Mouse (Mus musculus): ENCODE results near the gene Fam184a. TPM values are rescaled to one million over a fixed set of nuclear protein-coding genes. Genes with fewer than 3 reads are reported as not detected.
"Not testable (repeated sequence)": the region's sequence is repeated elsewhere in the genome, so short reads cannot be mapped to it uniquely, and the experiment has no call there.

Fam184a gene
- polyA plus RNA-seq, 1 experiment = not detected

DNA sequence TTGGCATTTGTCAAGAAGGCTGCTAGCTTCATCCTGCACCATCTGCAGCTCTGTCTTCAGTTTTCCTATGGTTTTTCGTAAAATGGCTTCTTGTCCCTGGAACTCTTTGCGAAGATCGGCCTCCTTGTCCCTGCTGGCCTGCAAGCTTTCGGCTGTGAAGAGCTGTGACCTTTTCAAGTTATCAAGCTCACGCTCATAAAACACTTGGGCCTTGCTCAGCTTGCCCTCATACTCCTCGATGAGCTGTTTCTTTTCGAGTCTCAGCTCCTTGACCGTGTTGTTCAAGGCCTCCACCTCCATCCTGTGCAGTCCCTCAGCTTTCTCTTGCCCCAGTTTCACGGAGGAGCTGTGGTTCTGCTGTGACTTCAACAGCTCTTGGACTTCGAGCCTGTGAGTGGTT is 52.4 kb downstream of the Fam184a start:
- Histone ChIP-seq H3K4me1 (ENCODE audit: control insufficient read depth, insufficient read depth, low read length) (no peaks in the 10 kb centered on the region), H3K27ac (ENCODE audit: insufficient read depth, low read depth, low read length) (no peak overlapping the region), H3K4me3 (ENCODE audit: insufficient read depth, low read length) (no peak overlapping the region)
- TF ChIP-seq POLR2A (IDR thresholded peaks at IDR 0.05; ENCODE audit: borderline replicate concordance, low read depth, low read length) = no peak
- TF ChIP-seq CTCF (IDR thresholded peaks at IDR 0.05; ENCODE audit: low read depth, low read length) = no peak

DNA sequence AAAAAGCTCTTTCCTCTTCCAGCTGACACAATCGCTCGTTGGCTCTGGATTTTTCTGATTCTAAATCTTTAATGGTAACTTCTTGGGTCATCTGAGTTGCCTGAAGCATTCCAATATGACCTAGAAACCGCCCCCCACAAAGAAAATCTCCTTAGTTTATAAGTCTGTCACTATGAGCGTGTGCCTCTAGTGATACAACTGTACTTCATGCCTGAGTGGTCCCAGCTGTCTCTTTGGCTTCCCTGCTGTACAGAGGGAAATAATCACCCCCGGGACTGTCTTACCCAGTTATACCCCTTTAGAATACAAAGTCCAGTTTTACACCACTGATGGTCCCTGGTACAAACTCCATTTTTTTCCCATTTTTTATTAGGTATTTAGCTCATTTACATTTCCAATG is 56.2 kb downstream of the Fam184a start:
- no peak overlapping the region for H3K4me3 ChIP-seq (ENCODE audit: insufficient read depth, low read length)
- H3K27ac ChIP-seq (ENCODE audit: insufficient read depth, low read depth, low read length) = no peak overlapping the region
- TF ChIP-seq CTCF (IDR thresholded peaks at IDR 0.05; ENCODE audit: low read depth, low read length) = no peak
- no peak for TF ChIP-seq POLR2A (IDR thresholded peaks at IDR 0.05; ENCODE audit: borderline replicate concordance, low read depth, low read length)
- H3K4me1 ChIP-seq (ENCODE audit: control insufficient read depth, insufficient read depth, low read length) = no peaks in the 10 kb centered on the region

DNA sequence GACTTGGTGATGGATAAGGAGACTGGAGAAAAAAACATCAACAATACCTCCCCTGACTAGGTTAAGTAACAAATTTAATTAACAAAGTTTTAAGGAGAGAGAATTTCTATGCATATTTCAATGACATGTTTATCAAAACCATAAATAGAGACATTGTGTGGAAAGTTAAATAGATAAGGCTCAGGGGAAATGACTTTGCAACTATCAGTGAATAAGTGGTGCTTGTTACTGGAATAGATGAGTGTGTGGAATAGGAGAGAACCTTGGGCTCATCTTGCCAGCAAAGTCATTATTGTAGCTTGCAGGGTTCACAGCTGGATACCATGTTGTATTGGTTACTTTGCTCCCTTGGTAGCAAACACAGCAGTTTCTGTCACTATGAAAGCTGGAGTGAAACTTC is 59.7 kb downstream of the Fam184a start:
- no peak for TF ChIP-seq CTCF (IDR thresholded peaks at IDR 0.05; ENCODE audit: low read depth, low read length)
- no peak for TF ChIP-seq POLR2A (IDR thresholded peaks at IDR 0.05; ENCODE audit: borderline replicate concordance, low read depth, low read length)
- H3K4me1 ChIP-seq (ENCODE audit: control insufficient read depth, insufficient read depth, low read length) = no peaks in the 10 kb centered on the region
- no peak overlapping the region for H3K4me3 ChIP-seq (ENCODE audit: insufficient read depth, low read length)
- no peak overlapping the region for H3K27ac ChIP-seq (ENCODE audit: insufficient read depth, low read depth, low read length)

DNA sequence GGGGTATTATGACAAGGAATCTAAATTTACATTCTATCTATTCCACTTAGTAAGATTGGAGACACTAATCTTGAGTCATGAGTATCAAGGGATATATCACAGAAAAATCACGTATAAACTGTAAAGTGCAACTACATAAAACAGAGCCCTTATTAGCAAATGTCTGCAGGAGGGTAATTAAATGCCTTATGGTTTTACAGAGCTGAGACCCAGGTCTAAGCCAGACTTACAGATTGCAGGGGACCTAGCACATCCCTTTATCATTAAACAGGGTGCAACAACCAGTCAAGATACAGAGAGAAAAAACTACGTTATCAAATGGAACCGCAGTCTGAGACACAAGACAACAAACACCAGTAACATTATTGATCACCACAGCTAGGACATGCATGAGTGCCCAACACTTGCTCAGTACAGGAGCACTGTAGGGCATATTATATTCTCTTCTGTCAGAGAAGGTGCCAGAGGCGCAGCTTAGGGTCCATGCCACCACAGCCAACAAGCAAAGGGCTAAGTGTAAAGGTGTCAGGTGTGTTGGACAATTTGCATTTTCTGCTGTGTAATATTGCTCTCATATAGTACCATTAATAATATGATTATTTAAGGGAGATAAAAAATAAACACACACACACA is 61.9 kb downstream of the Fam184a start:
- no peak for TF ChIP-seq POLR2A (IDR thresholded peaks at IDR 0.05; ENCODE audit: borderline replicate concordance, low read depth, low read length)
- TF ChIP-seq CTCF (IDR thresholded peaks at IDR 0.05; ENCODE audit: low read depth, low read length) = no peak
- no peaks in the 10 kb centered on the region for H3K4me1 ChIP-seq (ENCODE audit: control insufficient read depth, insufficient read depth, low read length)

DNA sequence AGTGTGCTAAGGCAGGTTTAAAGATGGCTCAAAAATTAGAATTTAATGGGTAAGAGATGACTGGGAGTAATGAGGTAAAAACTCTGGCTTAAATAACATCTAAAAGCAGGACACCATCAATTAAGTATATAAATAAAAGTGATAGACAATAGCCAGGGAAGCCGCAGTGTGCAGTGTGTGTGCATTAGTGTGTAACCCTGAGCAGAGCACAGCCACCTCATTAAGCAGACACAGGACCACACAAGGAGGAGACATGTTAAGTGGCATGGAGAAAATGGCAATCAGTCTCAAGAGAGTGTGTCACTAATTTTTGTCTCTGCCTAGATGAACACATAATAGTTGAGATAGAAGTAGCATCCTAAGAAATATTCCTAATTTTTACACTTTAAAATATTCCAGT is 62.4 kb downstream of the Fam184a start:
- no peak for TF ChIP-seq CTCF (IDR thresholded peaks at IDR 0.05; ENCODE audit: low read depth, low read length)
- TF ChIP-seq POLR2A (IDR thresholded peaks at IDR 0.05; ENCODE audit: borderline replicate concordance, low read depth, low read length) = no peak
- H3K27ac ChIP-seq (ENCODE audit: insufficient read depth, low read depth, low read length) = no peak overlapping the region
- no peaks in the 10 kb centered on the region for H3K4me1 ChIP-seq (ENCODE audit: control insufficient read depth, insufficient read depth, low read length)
- no peak overlapping the region for H3K4me3 ChIP-seq (ENCODE audit: insufficient read depth, low read length)

More for the DNA sequence above, 61.9 kb downstream of the Fam184a start:
- no peak overlapping the region for H3K27ac ChIP-seq (ENCODE audit: insufficient read depth, low read depth, low read length)
- H3K4me3 ChIP-seq (ENCODE audit: insufficient read depth, low read length) = no peak overlapping the region

DNA sequence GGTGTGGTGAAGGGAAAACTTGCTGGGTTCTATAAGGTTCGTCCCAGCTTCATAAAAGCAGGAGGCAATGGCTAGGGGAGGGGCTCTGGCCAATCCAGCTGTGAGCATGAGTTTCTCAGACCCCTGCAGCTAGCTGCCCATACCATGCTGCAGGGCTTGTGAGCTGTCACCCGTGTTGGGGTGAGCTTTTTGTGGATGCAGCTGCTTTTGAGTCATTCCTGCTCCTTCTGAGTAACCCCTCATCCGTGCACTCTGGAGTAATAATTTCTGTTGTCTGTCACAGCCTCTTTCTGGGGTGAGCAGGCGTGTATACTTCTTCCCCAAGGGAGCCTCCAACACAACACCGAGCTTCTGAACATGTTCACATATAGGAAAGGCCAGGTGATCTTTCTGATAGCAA is 63.0 kb downstream of the Fam184a start:
- Histone ChIP-seq H3K4me1 (ENCODE audit: control insufficient read depth, insufficient read depth, low read length) (no peaks in the 10 kb centered on the region), H3K27ac (ENCODE audit: insufficient read depth, low read depth, low read length) (no peak overlapping the region)
- TF ChIP-seq POLR2A (IDR thresholded peaks at IDR 0.05; ENCODE audit: borderline replicate concordance, low read depth, low read length) (no peak), CTCF (IDR thresholded peaks at IDR 0.05; ENCODE audit: low read depth, low read length) (no peak)

DNA sequence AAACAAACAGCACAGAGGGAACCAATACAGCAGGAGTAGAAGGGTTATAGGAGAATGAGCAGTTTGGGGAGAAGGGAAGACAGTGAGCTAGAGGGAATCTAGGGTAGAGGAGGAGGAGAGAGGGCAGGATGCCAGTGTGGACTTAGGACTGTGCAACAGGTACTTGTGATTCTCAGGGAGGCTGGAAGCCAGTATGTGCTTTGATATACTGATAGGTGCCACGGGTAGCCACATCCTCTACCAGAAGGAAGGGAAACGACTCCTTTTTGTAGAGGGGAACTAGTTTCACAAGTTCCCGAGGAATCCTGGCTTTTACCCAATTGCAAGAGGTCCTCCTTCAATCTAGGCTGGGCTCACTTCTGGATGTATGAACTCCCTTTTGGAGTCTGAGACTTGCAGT is 65.1 kb downstream of the Fam184a start:
- Histone ChIP-seq H3K27ac (ENCODE audit: insufficient read depth, low read depth, low read length) (no peak overlapping the region), H3K4me3 (ENCODE audit: insufficient read depth, low read length) (no peak overlapping the region), H3K4me1 (ENCODE audit: control insufficient read depth, insufficient read depth, low read length) (no peaks in the 10 kb centered on the region)
- TF ChIP-seq CTCF (IDR thresholded peaks at IDR 0.05; ENCODE audit: low read depth, low read length) (no peak), POLR2A (IDR thresholded peaks at IDR 0.05; ENCODE audit: borderline replicate concordance, low read depth, low read length) (no peak)

More for the DNA sequence above, 63.0 kb downstream of the Fam184a start:
- H3K4me3 ChIP-seq (ENCODE audit: insufficient read depth, low read length) = no peak overlapping the region

DNA sequence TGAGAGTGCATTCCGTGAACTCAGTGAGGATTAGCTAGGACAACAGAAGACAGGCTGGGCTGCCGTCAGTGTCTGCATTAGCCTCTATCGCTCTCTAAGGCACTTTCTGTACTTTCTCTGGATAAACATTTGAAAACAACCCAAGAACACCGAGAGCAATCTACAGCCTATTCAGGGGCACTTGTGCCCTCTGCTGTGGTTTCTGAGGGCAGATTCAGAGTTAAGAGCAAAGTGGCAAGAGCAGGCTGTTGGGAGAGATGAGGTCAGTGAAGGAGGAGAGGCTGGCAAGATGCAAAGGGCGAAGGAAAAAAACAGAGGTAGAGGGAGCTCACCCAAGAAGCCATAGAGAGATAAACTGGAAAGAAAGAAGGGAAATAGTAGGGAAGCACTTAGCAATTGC is 67.7 kb downstream of the Fam184a start:
- TF ChIP-seq POLR2A (IDR thresholded peaks at IDR 0.05; ENCODE audit: borderline replicate concordance, low read depth, low read length) = no peak
- TF ChIP-seq CTCF (IDR thresholded peaks at IDR 0.05; ENCODE audit: low read depth, low read length) = no peak
- no peak overlapping the region for H3K27ac ChIP-seq (ENCODE audit: insufficient read depth, low read depth, low read length)
- H3K4me1 ChIP-seq (ENCODE audit: control insufficient read depth, insufficient read depth, low read length) = no peaks in the 10 kb centered on the region
- no peak overlapping the region for H3K4me3 ChIP-seq (ENCODE audit: insufficient read depth, low read length)

DNA sequence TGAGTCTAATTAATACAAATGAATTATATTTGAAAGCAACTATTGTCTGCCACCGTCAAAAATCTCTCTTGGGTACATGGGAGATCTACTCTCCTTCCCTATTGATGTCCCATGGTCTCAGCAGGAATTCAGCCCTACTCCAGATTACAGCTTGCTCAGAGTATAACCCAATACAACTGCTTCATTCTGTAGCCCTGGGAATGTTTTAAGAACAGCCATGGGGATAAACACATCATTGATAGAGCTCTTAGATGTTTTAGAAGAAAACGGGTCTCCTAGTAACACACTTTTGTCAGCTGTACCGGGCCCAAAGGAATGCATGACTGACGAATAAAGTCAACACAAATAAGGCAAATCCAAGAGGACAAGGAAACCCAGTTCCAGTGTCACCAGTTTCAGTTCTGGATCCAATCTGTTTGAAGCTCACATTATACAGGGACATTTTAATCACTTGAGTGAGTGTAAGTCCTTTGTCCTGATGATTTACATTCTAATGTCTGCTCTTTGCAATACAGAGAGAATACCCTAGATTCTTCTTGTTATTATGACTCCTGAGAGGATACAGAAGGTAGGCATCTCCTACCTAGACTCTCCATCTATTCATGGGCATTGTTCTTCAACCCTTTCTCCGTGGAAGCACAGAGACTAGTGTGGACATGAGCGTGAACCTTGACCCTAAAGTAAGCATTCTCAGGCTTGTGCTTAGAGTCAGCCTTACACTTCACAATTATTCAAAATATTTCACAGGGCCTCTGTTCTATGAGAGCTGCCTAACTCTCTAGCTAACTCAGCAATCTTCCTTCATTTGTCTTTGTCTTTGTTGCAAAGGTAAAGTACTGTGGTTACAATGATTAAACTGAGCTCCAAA is 71.0 kb downstream of the Fam184a start:
- Histone ChIP-seq H3K4me1 (ENCODE audit: control insufficient read depth, insufficient read depth, low read length) (no peaks in the 10 kb centered on the region), H3K27ac (ENCODE audit: insufficient read depth, low read depth, low read length) (no peak overlapping the region), H3K4me3 (ENCODE audit: insufficient read depth, low read length) (no peak overlapping the region)
- no peak for TF ChIP-seq POLR2A (IDR thresholded peaks at IDR 0.05; ENCODE audit: borderline replicate concordance, low read depth, low read length)
- TF ChIP-seq CTCF (IDR thresholded peaks at IDR 0.05; ENCODE audit: low read depth, low read length) = no peak

DNA sequence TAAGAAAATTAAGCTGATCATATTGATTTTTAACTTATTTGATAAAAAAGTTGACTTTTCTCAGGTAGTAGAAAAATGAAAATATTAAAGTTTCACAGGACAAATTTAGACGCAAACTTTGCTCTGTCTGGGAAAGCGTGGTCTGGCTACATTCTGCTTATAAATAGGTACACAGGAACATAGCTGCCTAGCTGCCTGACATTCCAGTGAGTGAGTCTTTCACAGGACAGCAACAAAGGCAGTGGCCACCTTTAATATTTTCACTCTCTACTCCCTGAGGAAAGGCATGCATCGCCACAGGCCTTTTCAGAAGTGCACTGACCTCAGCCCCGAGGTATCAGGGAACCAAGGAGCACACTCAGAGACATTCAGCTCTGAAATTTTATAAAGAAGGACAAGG is 89.1 kb downstream of the Fam184a start:
- H3K4me3 ChIP-seq (ENCODE audit: insufficient read depth, low read length) = no peak overlapping the region
- no peak for TF ChIP-seq POLR2A (IDR thresholded peaks at IDR 0.05; ENCODE audit: borderline replicate concordance, low read depth, low read length)
- TF ChIP-seq CTCF (IDR thresholded peaks at IDR 0.05; ENCODE audit: low read depth, low read length) = no peak
- H3K27ac ChIP-seq (ENCODE audit: insufficient read depth, low read depth, low read length) = no peak overlapping the region
- H3K4me1 ChIP-seq (ENCODE audit: control insufficient read depth, insufficient read depth, low read length) = no peaks in the 10 kb centered on the region

DNA sequence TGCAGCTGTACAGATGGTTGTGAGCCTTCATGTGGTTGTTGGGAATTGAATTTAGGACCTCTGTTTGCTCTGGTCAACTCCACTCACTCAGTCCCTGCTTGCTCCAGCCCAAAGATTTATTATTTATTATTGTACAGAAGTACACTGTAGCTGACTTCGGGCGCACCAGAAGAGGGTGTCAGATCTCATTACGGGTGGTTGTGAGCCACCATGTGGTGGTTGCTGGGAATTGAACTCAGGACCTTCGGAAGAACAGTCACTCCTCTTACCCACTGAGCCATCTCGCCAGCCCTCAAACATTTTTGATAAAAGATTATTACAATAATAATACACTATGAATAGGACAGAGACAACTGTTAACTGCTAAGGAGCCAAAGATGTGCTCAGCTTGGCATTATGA is 96.7 kb downstream of the Fam184a start:
- H3K4me3 ChIP-seq (ENCODE audit: insufficient read depth, low read length); H3K4me1 ChIP-seq (ENCODE audit: control insufficient read depth, insufficient read depth, low read length); H3K27ac ChIP-seq (ENCODE audit: insufficient read depth, low read depth, low read length): not testable (repeated sequence)

All from bone marrow macrophage, adult 2 months (primary cell).